Mouse (Mus musculus): ENCODE data around the gene Kcnk18. TPM values are rescaled to one million over a fixed set of nuclear protein-coding genes. Genes with fewer than 3 reads are reported as not detected.

The Kcnk18 gene
- not detected in 2 replicates for polyA plus RNA-seq (2016; fragmentation: Nextera tagmentation; extraction: Ambion mirVana)

DNA sequence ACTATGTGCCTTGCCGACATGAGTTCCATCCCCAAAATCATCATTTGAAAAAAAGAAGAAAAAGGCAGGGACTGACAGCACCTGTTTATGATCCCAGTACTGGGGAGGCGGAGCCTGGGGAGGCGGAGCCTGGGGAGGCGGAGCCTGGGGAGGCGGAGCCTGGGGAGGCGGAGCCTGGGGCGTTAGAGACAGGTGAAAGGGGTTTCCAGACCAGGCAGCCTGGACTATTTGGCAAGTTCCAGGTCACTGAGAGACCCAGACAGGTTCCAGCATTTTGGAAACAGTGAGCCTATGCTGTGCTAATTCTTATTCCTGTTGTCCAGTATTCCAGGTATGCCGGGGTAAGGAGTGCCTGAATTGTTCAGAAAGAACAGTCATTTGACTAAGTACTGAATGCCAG lies at the start of gene Kcnk18:
Gene Kcnk18, plus strand, starts transcription at position 224 of the 400 bp plus-strand sequence.
- no peak for ATAC-seq (ENCODE audit: low FRiP score, low read depth)
- WGBS = 88% methylated on average over 8 of the region's 8 CpGs
- H3K9ac ChIP-seq = no peak within 1 kb of the TSS
- H3K4me1 ChIP-seq = 0 out of 2 replicates have a peak, but pooled peaks cover 3% of the 10 kb centered on the region
- H3K36me3 ChIP-seq = no peaks in the 10 kb centered on the region
- no peak within 1 kb of the TSS for H3K4me3 ChIP-seq
- no peak within 1 kb of the TSS for H3K4me2 ChIP-seq (replicated peaks)
- no peak within 1 kb of the TSS for H3K27ac ChIP-seq
- no peaks in the 10 kb centered on the region for H3K9me3 ChIP-seq
- peaks cover 40% of the 10 kb centered on the region for H3K27me3 ChIP-seq (replicated peaks)

DNA sequence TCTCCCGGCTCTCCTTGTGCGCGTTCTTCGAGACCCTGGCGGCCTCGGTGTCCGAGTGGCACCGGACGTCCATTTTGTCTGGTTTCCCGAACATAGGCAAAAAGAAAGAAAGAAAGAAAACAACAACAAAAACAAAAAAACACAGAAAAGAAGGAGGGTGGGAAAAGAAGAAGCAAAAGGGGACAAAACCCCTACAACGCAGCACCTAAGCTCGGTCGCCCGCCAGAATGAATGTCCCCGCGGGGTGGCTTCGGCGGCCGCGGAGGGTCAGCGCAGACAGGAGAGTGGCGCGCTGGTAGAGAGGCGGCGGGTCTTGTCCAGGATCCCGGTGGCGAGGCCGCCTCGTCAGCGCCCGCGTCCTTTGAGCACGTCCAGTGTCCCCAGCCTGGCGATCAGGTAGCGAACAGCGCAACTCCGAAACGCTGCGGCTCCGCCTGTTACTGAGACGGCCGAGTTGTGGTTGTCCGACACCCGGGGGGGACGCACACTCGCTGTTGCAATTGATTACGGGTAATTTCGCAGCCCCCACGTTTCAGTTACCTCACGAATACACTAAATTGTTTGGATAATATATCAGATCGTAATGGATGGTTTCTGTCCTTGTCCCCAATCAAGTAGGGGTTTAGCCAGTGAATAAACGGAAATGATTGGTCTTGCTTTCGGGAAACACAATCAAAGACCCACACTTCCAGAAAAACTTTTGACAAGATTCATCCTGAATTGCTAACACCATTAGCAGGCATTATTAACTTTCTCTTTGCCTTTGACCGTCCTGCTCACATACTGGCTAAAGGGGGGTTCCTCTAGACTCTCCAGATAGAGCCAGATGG lies 48.9 kb upstream of the Kcnk18 start, which contains the start of gene Vax1:
Gene Vax1, minus strand, starts transcription at position 121 of the 830 bp plus-strand sequence.
- no peak within 1 kb of the TSS for H3K4me3 ChIP-seq
- no peaks in the 10 kb centered on the region for H3K9me3 ChIP-seq
- WGBS = under 1% methylated on average over 54 of the region's 54 CpGs
- H3K4me2 ChIP-seq (replicated peaks) = peak within 1 kb of the TSS; percentile 42
- no peak within 1 kb of the TSS for H3K9ac ChIP-seq
- no peaks in the 10 kb centered on the region for H3K36me3 ChIP-seq
- H3K4me1 ChIP-seq = peaks cover 12% of the 10 kb centered on the region
- no peak within 1 kb of the TSS for H3K27ac ChIP-seq
- H3K27me3 ChIP-seq (replicated peaks) = peaks cover 98% of the 10 kb centered on the region
- ATAC-seq (ENCODE audit: low FRiP score, low read depth) = no peak

DNA sequence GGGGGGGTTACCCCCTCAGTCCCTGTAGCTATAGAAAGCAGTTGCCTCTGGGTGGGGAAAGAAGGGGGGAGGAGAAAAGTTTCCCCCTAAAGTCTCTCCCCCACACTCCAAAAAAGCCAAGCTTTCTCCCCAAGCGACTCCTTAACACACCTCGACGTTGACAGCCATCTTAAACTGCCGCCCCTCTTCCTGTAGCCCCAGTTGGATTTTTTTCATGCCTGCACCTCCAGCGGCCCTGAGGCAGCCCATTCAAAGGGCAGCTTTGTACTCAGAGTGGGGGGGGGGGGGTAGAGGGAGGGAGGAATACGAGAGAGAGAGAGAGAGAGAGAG lies 48.3 kb upstream of the Kcnk18 start:
- peaks cover 12% of the 10 kb centered on the region for H3K4me1 ChIP-seq
- WGBS = 0% methylated on average over 6 of the region's 6 CpGs
- H3K36me3 ChIP-seq = no peaks in the 10 kb centered on the region
- H3K4me3 ChIP-seq = no peak overlapping the region
- H3K9ac ChIP-seq = no peak overlapping the region
- H3K27ac ChIP-seq = no peak overlapping the region
- H3K4me2 ChIP-seq (replicated peaks) = no peak overlapping the region
- ATAC-seq (ENCODE audit: low FRiP score, low read depth) = no peak
- H3K9me3 ChIP-seq = no peaks in the 10 kb centered on the region
- peaks cover 99% of the 10 kb centered on the region for H3K27me3 ChIP-seq (replicated peaks)

DNA sequence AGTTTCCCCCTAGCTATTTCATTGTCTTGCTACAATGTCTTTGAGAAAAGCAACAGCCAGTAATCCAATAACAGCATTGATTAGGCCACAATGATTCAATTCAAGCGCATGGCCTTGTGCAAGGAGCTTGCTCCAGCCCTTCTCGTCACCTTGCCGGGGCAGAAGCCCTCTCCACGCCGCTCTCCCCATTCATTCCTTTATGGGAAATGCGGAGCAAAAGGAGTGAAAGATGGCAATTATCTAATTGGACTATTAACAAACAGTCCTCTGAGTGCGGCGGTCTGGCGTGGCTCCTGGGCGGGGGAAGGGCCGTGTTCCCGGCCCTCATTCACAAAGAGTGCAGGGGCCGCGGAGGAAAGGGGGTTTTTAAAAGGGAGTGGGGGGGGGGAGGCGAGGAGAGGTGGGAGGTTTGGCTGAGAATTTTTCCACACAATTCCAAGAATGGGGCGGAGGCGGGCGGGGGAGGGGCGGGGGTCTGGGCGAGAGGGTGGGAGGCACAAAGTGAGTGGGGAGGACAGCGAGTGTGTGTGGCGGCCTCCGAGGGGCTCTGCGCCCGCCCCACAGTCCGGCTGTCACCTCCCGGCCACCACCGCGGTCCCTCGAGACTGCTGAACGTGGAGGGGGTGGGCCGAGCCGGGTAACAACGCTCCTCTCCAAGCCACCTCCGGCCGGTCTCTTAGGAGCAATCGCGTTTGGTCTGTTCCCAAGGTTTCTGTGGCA lies 47.7 kb upstream of the Kcnk18 start:
- Histone ChIP-seq H3K4me2 (replicated peaks) (peak overlapping the region; percentile 8; the same call in 1 of the 2 replicates), H3K9ac (no peak overlapping the region), H3K27ac (no peak overlapping the region), H3K9me3 (no peaks in the 10 kb centered on the region), H3K27me3 (replicated peaks) (peaks cover 99% of the 10 kb centered on the region), H3K4me3 (no peak overlapping the region), H3K4me1 (peaks cover 9% of the 10 kb centered on the region), H3K36me3 (no peaks in the 10 kb centered on the region)
- under 1% methylated on average over 36 of the region's 38 CpGs for WGBS
- no peak for ATAC-seq (ENCODE audit: low FRiP score, low read depth)

DNA sequence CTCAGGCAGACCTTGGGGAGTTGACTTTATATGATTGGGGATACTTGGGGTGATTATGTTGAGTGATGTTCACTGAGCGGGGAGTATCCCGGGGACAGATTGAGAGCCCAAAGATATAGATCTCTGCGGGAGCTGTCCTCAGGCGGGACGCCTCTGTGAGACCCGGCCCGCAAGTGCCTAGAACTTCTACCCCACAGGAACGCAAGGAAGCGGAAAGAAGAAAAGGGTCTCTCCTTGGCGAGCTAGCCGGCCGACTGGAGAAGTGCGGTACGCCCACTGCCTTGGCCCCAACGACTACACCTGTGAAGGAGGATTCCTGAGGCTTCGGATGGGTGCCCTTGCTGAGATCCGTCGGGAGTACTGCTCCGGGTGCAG lies 47.2 kb upstream of the Kcnk18 start:
- H3K4me3 ChIP-seq = no peak overlapping the region
- no peak overlapping the region for H3K9ac ChIP-seq
- H3K27me3 ChIP-seq (replicated peaks) = peaks cover 98% of the 10 kb centered on the region
- no peak for ATAC-seq (ENCODE audit: low FRiP score, low read depth)
- H3K9me3 ChIP-seq = no peaks in the 10 kb centered on the region
- under 1% methylated on average over 19 of the region's 19 CpGs for WGBS
- no peaks in the 10 kb centered on the region for H3K36me3 ChIP-seq
- H3K27ac ChIP-seq = no peak overlapping the region
- no peak overlapping the region for H3K4me2 ChIP-seq (replicated peaks)
- peaks cover 3% of the 10 kb centered on the region; the same call in 1 of the 2 replicates for H3K4me1 ChIP-seq

DNA sequence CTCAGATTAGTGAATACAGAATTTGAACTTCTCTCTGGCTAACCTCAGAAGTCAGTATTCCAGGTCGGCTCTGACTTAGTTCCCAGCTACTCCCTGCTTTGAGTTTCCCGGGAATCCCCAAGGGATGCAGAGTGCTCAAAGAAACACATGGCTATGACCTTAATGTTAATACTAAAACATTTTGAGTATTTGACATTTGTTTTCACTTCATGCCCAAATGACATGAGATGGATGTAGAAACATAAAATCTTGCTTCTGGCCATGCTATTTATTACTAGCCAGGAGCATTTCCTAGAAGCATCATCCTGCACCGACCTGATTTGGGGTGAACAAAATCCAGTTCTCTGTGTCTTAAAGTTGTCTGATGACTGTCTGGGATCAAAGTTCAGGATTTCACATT lies 46.2 kb upstream of the Kcnk18 start:
- no peak overlapping the region for H3K9ac ChIP-seq
- ATAC-seq (ENCODE audit: low FRiP score, low read depth) = no peak
- no peak overlapping the region for H3K4me3 ChIP-seq
- no peak overlapping the region for H3K4me2 ChIP-seq (replicated peaks)
- H3K27ac ChIP-seq = no peak overlapping the region
- peaks cover 3% of the 10 kb centered on the region; the same call in 1 of the 2 replicates for H3K4me1 ChIP-seq
- no peaks in the 10 kb centered on the region for H3K9me3 ChIP-seq
- H3K36me3 ChIP-seq = no peaks in the 10 kb centered on the region
- peaks cover 92% of the 10 kb centered on the region for H3K27me3 ChIP-seq (replicated peaks)
- WGBS = 4% methylated on average over 3 of the region's 3 CpGs

DNA sequence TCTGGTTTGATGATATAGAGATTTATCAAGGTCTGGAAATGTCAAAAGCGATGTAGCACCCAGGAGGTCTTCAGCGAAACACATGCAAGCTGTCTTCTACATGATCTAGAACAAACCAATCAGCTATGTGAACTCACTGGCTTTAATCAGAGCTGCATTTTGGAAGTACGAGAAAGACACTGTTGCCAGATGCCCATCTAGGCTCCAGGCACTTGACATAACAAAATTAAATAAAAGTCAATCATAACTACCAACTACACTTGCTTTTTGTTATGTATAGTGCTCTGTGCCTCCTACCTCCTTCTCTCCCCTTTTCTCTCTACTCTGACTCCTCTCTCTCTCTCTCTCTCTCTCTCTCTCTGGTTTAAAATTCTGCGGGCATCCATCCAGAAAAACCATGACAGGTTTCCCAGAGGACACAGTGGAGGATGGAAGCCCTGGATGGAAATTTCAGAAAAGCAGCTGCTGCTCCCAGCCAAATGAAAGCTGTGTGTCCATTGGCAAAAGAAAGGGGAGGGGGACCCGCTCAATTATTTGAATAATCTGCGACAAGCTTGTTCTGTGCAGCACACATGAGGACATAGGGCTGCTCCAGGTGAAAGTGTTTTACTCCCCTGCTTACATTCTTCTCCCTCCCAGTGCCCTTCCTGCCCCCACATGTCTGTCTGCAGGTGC lies 45.5 kb upstream of the Kcnk18 start:
- Histone ChIP-seq H3K4me3 (no peak overlapping the region), H3K27me3 (replicated peaks) (peaks cover 90% of the 10 kb centered on the region)
- 11% methylated on average over 6 of the region's 6 CpGs for WGBS

DNA sequence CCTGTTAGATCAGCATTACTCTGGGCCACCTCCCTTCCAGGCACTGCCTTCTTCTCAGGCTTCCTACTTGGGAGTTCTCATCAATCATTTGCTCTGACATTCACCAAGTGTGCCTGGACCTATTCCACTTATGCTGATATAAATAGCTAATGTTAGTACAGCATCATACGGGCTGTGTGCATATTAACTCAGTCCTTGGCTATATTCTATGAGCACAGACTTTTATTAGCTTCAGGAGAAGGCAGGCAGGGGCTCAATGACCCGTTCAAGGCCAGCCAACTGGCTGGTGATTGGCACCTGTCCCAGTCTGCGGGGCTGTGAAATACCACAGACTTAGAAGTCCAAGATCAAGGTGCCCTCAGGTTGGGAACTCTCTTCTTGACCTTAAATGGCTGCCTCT lies 35.0 kb upstream of the Kcnk18 start:
- Histone ChIP-seq H3K27me3 (replicated peaks) (peaks cover 57% of the 10 kb centered on the region), H3K4me3 (no peak overlapping the region), H3K9ac (no peak overlapping the region), H3K4me1 (no peaks in the 10 kb centered on the region), H3K27ac (no peak overlapping the region), H3K36me3 (no peaks in the 10 kb centered on the region), H3K9me3 (no peaks in the 10 kb centered on the region), H3K4me2 (replicated peaks) (no peak overlapping the region)
- ATAC-seq (ENCODE audit: low FRiP score, low read depth) = no peak
- 59% methylated on average over 3 of the region's 3 CpGs for WGBS

More for the DNA sequence above, 45.5 kb upstream of the Kcnk18 start:
- no peaks in the 10 kb centered on the region for H3K36me3 ChIP-seq
- peaks cover 3% of the 10 kb centered on the region; the same call in 1 of the 2 replicates for H3K4me1 ChIP-seq
- H3K27ac ChIP-seq = no peak overlapping the region
- no peak overlapping the region for H3K9ac ChIP-seq
- H3K9me3 ChIP-seq = no peaks in the 10 kb centered on the region
- no peak for ATAC-seq (ENCODE audit: low FRiP score, low read depth)
- H3K4me2 ChIP-seq (replicated peaks) = no peak overlapping the region

DNA sequence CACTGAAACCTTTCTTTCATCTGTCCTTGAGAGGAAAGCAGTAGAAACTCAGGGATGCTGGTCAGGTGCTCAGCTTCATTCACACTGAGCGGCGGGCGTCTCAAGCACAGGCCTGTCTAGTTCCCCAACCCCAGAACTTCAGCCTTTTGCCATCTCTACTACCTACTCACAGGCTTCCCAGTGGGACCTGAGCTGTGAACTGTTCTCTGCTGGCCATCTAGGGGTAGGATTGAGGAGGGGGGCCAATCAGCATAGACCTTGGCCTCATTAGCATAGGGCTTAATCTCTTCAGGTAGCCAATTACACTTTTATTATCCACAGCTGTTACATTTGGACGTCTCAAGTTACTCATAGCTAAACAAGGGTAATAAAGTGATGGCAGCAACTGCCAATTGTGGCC lies 30.0 kb upstream of the Kcnk18 start:
- Histone ChIP-seq H3K4me1 (no peaks in the 10 kb centered on the region), H3K9ac (no peak overlapping the region), H3K36me3 (no peaks in the 10 kb centered on the region), H3K27me3 (replicated peaks) (peaks cover 78% of the 10 kb centered on the region), H3K4me2 (replicated peaks) (no peak overlapping the region), H3K4me3 (no peak overlapping the region), H3K27ac (no peak overlapping the region), H3K9me3 (no peaks in the 10 kb centered on the region)
- ATAC-seq (ENCODE audit: low FRiP score, low read depth) = no peak
- 5% methylated on average over 4 of the region's 4 CpGs for WGBS

DNA sequence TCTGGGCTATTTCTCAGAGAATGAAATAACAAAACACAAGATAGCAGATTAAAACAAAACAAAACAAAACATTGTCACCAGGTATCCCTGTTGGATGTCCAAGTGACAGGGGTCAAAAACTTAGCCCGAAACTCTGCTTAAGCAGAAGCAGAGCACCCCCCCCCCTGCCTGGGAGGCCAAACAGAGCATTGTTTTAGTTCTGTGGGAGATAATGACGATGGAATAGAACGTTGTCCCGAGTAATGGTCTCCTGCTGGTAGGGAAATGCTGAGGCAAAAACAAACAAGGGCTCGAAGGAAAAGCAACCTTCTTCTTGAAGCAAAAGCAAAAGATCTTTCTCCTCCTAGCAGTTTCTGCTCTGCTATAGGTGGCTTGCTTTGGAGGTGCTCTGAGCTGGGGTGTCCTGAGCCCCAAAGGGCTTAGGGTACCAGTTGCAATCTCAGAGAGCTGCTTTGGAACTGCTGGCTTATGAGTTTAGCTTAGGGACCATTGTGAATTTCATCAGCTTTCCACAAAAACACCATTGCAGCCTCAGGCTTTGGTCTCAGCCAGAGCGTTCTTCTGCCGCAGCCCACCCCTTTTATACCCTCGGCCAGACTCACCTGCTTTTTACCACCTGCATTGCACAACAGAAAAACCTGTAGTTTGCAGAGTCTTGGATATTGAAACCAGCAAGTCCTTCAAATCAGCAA lies 28.4 kb upstream of the Kcnk18 start:
- Histone ChIP-seq H3K4me3 (no peak overlapping the region), H3K9ac (no peak overlapping the region), H3K9me3 (no peaks in the 10 kb centered on the region), H3K36me3 (no peaks in the 10 kb centered on the region), H3K27me3 (replicated peaks) (peaks cover 82% of the 10 kb centered on the region), H3K4me1 (no peaks in the 10 kb centered on the region), H3K4me2 (replicated peaks) (no peak overlapping the region), H3K27ac (no peak overlapping the region)
- under 1% methylated on average over 8 of the region's 8 CpGs for WGBS
- ATAC-seq (ENCODE audit: low FRiP score, low read depth) = no peak

DNA sequence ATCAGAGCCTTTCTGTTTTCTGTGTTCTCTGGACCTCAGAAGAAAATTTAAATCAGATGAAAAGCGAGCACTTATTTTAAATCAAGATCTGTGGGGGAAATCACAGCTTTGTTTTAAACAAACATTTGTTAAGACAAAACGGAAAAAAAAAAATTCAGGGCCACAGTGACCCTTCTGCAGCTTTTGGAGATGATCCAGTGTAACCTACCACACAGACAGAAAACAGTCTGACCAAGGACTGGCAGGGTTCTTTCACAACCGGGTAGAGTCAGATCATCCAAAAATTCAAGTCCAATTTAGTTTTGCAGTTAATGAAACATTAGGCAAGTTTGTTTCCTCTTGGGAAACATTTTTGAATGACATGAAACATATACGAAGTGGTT lies 27.9 kb upstream of the Kcnk18 start:
- Histone ChIP-seq H3K9ac (no peak overlapping the region), H3K4me1 (no peaks in the 10 kb centered on the region), H3K36me3 (no peaks in the 10 kb centered on the region), H3K9me3 (no peaks in the 10 kb centered on the region), H3K27me3 (replicated peaks) (peaks cover 88% of the 10 kb centered on the region), H3K4me2 (replicated peaks) (no peak overlapping the region), H3K4me3 (no peak overlapping the region), H3K27ac (no peak overlapping the region)
- 8% methylated on average over 4 of the region's 4 CpGs for WGBS
- no peak for ATAC-seq (ENCODE audit: low FRiP score, low read depth)

DNA sequence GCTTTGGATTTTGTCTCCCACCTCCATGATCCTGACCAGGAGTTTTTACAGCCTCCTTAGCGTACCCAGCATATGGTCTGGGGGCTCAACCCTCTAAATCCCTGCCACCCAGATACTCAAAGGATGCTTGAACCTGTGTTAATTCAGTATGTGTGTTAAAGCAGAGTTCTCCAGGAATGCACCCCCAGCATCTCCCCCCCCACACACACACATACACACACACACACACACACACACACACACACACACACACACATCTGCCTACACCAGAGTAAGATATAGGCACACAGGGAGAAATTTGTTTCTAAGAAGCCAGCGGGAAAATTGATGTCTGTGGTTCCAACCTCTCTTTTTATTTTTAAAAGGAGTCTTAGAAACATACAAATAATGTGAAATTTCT lies 26.5 kb upstream of the Kcnk18 start:
- Histone ChIP-seq H3K4me2 (replicated peaks) (no peak overlapping the region), H3K4me1 (no peaks in the 10 kb centered on the region)
- 6% methylated on average over 2 of the region's 2 CpGs for WGBS

More for the DNA sequence above, 26.5 kb upstream of the Kcnk18 start:
- Histone ChIP-seq H3K4me3 (no peak overlapping the region), H3K36me3 (no peaks in the 10 kb centered on the region), H3K27ac (no peak overlapping the region), H3K9ac (no peak overlapping the region), H3K9me3 (no peaks in the 10 kb centered on the region), H3K27me3 (replicated peaks) (peaks cover 93% of the 10 kb centered on the region)
- no peak for ATAC-seq (ENCODE audit: low FRiP score, low read depth)
